Mouse (Mus musculus) forebrain, postnatal 0 days (tissue): Measurements from ENCODE around the gene St3gal5. TPM values are rescaled to one million over a fixed set of nuclear protein-coding genes. Genes with fewer than 3 reads are reported as not detected.

Experiments
- ATAC-seq: fragments of 200-750 bp; cut with Nextera tagmentation; 2 replicates; pipeline ENCODE4 v1.8.0; 2017; ENCODE audit warnings: mild to moderate bottlenecking, moderate library complexity
- DNase-seq: peaks from one replicate; pipeline ENCODE4 v3.0.0-alpha.2; 2015
- H3K27ac ChIP-seq: fragments of 300-500 bp; sonication (generic); 2 replicates; pipeline ENCODE4 v1.5.1; 2014; ENCODE audit warnings: low read depth, mild to moderate bottlenecking, antibody characterized with exemption, low read length, moderate library complexity, mixed read lengths
- H3K27me3 ChIP-seq: fragments of 300-500 bp; sonication (generic); 2 replicates; pipeline ENCODE4 v1.6.1; 2014; ENCODE audit warnings: mild to moderate bottlenecking, low read length, mixed read lengths; ENCODE audit not compliant: insufficient read depth
- H3K36me3 ChIP-seq: fragments of 300-500 bp; sonication (generic); 2 replicates; pipeline ENCODE4 v1.6.1; 2014; ENCODE audit warnings: mild to moderate bottlenecking, moderate library complexity; ENCODE audit not compliant: insufficient read depth
- H3K4me1 ChIP-seq: fragments of 300-500 bp; sonication (generic); 2 replicates; pipeline ENCODE4 v1.6.1; 2014; ENCODE audit warnings: antibody characterized with exemption; ENCODE audit not compliant: insufficient read depth
- H3K4me2 ChIP-seq: fragments of 300-500 bp; sonication (generic); 2 replicates; pipeline ENCODE4 v1.6.1; 2014; ENCODE audit warnings: low read depth, mild to moderate bottlenecking, moderate library complexity
- H3K4me3 ChIP-seq: fragments of 300-500 bp; sonication (generic); 2 replicates; pipeline ENCODE4 v1.5.1; 2014; ENCODE audit warnings: low read depth, low read length, mixed read lengths
- H3K9ac ChIP-seq: fragments of 300-500 bp; sonication (generic); 2 replicates; pipeline ENCODE4 v1.6.1; 2014; ENCODE audit warnings: mild to moderate bottlenecking
- H3K9me3 ChIP-seq: fragments of 300-500 bp; sonication (generic); 2 replicates; pipeline ENCODE4 v1.6.1; 2016; ENCODE audit warnings: low read length
- CTCF ChIP-seq: sonication (generic); IDR thresholded peaks from 2 replicates; pipeline ENCODE4 v1.5.1; 2016; ENCODE audit warnings: antibody characterized with exemption, control low read depth, low read depth
- WGBS: fragments of 180-500 bp; shearing (Covaris S2); extraction: QIAGEN DNeasy Blood & Tissue Kit; methylation state at CpG from one replicate; pipeline ENCODE4 v1.1.7; 2014; 5-methylcytosine and 5-hydroxymethylcytosine counted together
- polyA plus RNA-seq: library from polyadenylated mRNA; unstranded; fragments of >200 nt; fragmentation: Nextera tagmentation; extraction: Ambion mirVana; gene quantifications from 2 replicates; pipeline ENCODE4 v1.2.1, GENCODE M21; 2015
- total RNA-seq: library from RNA; depleted of rRNA; stranded (reverse); fragments of >200 nt; gene quantifications from 2 replicates; pipeline ENCODE4 v1.2.3, GENCODE M21; 2014; rRNA removed

The St3gal5 gene
- total RNA-seq, result 16.5 and 17.5 TPM in 2 replicates
- polyA plus RNA-seq, result 26.0 and 53.4 TPM in 2 replicates

DNA sequence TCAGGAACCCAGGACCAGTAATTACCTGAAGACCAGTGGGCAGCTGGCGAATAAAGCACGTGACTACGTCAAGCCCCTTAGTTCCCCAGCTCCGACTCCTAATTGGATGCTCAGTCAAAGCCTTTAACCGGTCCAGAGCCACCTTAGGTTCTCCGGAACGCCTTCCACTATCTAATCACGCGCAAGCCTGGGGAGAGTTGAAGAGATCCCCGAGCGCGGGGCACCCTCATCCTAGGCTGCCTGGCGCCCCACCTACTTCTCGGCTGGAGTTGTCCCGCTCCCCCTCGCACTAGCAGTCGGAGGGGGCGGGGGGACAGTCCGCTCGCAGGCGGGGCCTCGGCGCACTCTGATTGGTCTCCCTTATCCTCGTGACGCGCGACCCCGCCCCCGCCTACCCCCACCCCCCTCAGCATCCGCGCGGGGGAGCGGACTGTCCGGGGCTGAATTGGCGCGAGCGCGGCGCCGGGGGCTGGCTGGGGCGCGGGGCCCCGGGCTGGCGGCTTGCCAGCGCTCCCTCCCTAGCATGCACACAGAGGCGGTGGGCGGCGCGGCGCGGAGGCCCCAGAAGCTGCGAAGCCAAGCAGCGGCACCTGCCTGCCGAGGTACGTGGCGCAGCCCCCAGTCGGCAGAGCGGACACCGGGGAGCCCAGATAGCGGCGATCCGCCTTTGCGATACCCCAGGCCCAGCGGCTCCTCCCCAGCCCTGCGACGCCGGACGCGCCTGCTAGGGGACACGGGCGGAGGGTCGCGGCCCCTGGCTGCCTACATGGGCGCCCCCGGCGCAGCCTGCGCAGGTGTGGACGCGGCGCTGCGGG lies at the start of gene St3gal5:
St3gal5 (plus strand) TSS at position 412 of the 815 bp plus-strand sequence.
- Histone ChIP-seq H3K9me3 (no peaks in the 10 kb centered on the region), H3K4me1 (peaks cover 6% of the 10 kb centered on the region), H3K4me3 (peak within 1 kb of the TSS; percentile 57), H3K4me2 (peak within 1 kb of the TSS; percentile 66), H3K27ac (peak within 1 kb of the TSS; percentile 68), H3K27me3 (no peaks in the 10 kb centered on the region), H3K9ac (peak within 1 kb of the TSS; percentile 88), H3K36me3 (no peaks in the 10 kb centered on the region)
- TF ChIP-seq CTCF, result peak; percentile 56
- DNase-seq (peak; percentile 90), ATAC-seq (peak; percentile 97)
- 2% methylated on average over 81 of the region's 81 CpGs for WGBS

DNA sequence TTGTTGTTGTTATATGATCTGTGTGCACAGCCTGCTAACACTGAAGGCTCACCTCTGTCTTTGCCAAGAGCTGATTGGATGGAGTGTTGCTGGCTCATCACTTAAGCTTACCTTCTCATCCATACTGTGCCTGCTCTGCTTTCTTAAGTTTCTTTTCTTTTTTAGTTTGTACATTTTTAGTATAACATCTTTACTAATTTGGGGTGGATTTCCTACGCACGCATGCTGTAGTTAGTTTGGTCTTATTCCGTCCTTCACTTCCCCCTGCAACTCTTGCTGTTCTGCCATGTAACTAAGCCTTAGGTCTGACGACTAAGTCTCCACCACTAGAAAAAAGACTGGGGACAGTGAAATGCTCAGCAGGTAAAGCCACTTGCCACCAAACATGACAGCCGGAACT lies 48.7 kb upstream of the St3gal5 start:
- no peak overlapping the region for H3K4me3 ChIP-seq
- H3K9me3 ChIP-seq, result no peaks in the 10 kb centered on the region
- no peak for ATAC-seq
- no peak overlapping the region for H3K27ac ChIP-seq
- 87% methylated on average over 5 of the region's 5 CpGs for WGBS
- no peak overlapping the region for H3K4me2 ChIP-seq
- no peak for DNase-seq
- no peaks in the 10 kb centered on the region for H3K4me1 ChIP-seq
- no peaks in the 10 kb centered on the region for H3K36me3 ChIP-seq
- TF ChIP-seq CTCF, result no peak
- H3K9ac ChIP-seq, result no peak overlapping the region
- no peaks in the 10 kb centered on the region for H3K27me3 ChIP-seq

DNA sequence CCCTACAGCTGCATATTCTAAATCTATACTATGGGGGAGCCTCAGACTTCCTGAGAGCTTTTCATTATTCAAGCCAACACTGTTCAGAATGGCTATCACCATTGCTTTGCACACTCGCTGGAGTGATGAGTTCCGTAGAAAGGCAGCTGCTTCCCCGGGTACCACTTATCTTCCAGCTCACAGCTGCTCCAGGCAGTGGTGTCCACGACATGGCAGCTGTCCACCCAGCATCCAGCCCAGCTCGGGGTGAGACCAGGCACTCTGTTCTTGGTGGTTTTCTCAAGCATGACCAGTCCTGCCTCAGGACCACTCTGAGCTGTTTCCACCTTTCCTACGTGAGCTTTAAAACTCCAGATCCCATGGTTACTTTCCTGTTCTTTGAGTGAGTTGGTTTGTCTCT lies 47.5 kb upstream of the St3gal5 start:
- H3K9ac ChIP-seq, result no peak overlapping the region
- ATAC-seq (peak; percentile 47), DNase-seq (no peak)
- 70% methylated on average over 6 of the region's 6 CpGs for WGBS
- H3K4me2 ChIP-seq, result no peak overlapping the region
- no peak overlapping the region for H3K27ac ChIP-seq
- no peak for TF ChIP-seq CTCF
- H3K27me3 ChIP-seq, result no peaks in the 10 kb centered on the region
- no peaks in the 10 kb centered on the region for H3K4me1 ChIP-seq
- H3K9me3 ChIP-seq, result no peaks in the 10 kb centered on the region
- H3K4me3 ChIP-seq, result no peak overlapping the region
- no peaks in the 10 kb centered on the region for H3K36me3 ChIP-seq

DNA sequence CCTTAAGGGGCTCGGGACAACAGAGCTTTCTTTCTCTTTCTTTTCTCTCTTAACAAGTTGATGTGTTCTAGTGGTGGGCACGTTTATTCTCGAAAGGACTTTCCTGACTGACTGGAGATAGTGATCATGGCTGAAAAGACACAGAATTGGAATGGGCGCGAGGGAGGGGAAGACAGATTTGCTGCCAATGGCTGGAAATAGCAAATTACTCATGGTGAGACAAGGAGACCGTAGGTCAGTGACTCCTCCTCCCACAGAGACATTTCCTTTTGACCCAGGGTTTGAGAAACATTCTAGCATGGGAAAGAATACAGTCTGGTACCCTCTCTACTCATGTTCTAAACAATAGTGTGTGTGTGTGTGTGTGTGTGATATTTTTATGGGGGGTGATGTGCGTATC lies 46.6 kb upstream of the St3gal5 start:
- no peak for DNase-seq
- Histone ChIP-seq H3K4me2 (no peak overlapping the region), H3K4me3 (no peak overlapping the region), H3K9ac (no peak overlapping the region), H3K27me3 (no peaks in the 10 kb centered on the region), H3K9me3 (no peaks in the 10 kb centered on the region), H3K4me1 (no peaks in the 10 kb centered on the region), H3K36me3 (no peaks in the 10 kb centered on the region), H3K27ac (no peak overlapping the region)
- ATAC-seq, result no peak
- WGBS, result 75% methylated on average over 7 of the region's 7 CpGs
- no peak for TF ChIP-seq CTCF

DNA sequence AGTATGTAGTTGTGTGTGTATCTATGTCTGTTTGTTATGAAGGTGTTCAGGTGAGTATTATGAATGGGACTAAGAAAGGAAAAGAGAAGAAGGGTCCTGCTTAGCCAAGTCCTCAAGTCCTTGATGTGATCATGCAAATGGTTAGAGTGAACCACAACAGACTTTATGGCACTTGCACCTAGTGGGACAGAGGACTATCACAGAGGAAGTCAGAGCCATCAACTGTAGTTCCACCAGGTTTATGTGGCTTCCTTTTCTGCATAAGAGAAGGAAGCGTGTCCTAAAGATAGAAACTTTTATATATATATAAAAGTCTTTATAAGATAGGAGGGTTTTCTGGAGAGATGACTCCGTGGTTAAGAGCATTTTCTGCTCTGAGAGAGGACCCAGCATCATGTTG lies 46.1 kb upstream of the St3gal5 start:
- Histone ChIP-seq H3K4me2 (no peak overlapping the region), H3K27ac (no peak overlapping the region), H3K4me3 (no peak overlapping the region), H3K4me1 (no peaks in the 10 kb centered on the region), H3K27me3 (no peaks in the 10 kb centered on the region), H3K9me3 (no peaks in the 10 kb centered on the region), H3K9ac (no peak overlapping the region), H3K36me3 (no peaks in the 10 kb centered on the region)
- TF ChIP-seq CTCF, result no peak
- WGBS, result 75% methylated on average over 2 of the region's 2 CpGs
- no peak for ATAC-seq
- no peak for DNase-seq

DNA sequence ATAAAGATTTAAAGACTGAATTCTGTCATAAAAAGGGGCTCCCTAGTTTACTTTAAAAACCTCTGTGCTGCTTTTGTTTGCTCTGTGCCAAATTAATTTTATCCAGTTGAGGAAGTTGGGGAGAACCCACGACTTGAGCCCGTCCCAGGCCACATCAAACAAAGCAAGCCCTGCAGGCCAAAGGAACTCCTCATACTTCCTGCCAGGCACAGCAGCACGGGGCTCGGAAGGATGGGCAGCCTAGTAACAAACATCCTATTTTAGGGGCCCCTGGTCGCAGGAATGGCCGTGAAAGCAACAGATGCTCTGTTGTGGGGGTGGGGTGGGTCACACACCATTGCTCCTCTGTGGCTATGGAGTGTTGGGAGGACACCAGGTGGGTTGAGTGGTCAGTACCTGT lies 45.6 kb upstream of the St3gal5 start:
- Histone ChIP-seq H3K27ac (no peak overlapping the region), H3K36me3 (no peaks in the 10 kb centered on the region), H3K9ac (no peak overlapping the region), H3K4me3 (no peak overlapping the region), H3K9me3 (no peaks in the 10 kb centered on the region), H3K27me3 (no peaks in the 10 kb centered on the region), H3K4me2 (no peak overlapping the region), H3K4me1 (no peaks in the 10 kb centered on the region)
- WGBS, result 62% methylated on average over 6 of the region's 6 CpGs
- ATAC-seq (no peak), DNase-seq (no peak)
- TF ChIP-seq CTCF, result no peak

DNA sequence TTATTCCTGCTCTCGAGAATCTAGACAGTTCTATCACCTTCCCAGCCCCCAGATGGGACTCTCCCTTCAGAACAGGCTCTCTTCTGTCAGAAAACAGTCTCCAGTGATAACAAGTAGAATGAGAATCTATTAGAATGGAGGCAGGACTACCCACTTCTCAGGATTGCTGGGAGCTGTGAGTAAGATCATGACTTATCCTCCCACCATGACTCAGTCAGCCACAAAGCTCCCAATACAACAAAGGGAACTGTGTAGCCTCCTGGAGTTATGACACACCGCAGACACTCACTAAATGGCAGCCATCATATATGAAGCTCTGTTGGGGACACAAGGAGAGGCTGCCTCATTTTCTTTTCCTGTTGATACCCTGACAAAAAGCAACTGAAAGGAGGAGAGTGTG lies 40.8 kb upstream of the St3gal5 start:
- no peaks in the 10 kb centered on the region for H3K9me3 ChIP-seq
- no peaks in the 10 kb centered on the region for H3K36me3 ChIP-seq
- TF ChIP-seq CTCF, result no peak
- ATAC-seq (no peak), DNase-seq (no peak)
- H3K27me3 ChIP-seq, result no peaks in the 10 kb centered on the region
- H3K4me3 ChIP-seq, result no peak overlapping the region
- WGBS, result 78% methylated on average over 2 of the region's 2 CpGs
- no peak overlapping the region for H3K9ac ChIP-seq
- H3K4me2 ChIP-seq, result no peak overlapping the region
- no peaks in the 10 kb centered on the region for H3K4me1 ChIP-seq
- no peak overlapping the region for H3K27ac ChIP-seq
